Mouse (Mus musculus) urinary bladder, postnatal 0 days (tissue): Measurements from ENCODE around the gene Scarb1. TPM values are rescaled to one million over a fixed set of nuclear protein-coding genes. Genes with fewer than 3 reads are reported as not detected.

Experiments used
- polyA plus RNA-seq: library from polyadenylated mRNA; unstranded; fragments of >200 nt; fragmentation: Nextera tagmentation; extraction: Ambion mirVana; gene quantifications from 2 replicates; pipeline ENCODE4 v1.2.1, GENCODE M21; 2015

Scarb1 gene
- 43.0 and 50.1 TPM in 2 replicates for polyA plus RNA-seq

GRCm38 (mm10) chr5:125340547-125341262 lies at the start of gene Scarb1:
Scarb1 (minus strand) TSS chr5:125341094.

DNA sequence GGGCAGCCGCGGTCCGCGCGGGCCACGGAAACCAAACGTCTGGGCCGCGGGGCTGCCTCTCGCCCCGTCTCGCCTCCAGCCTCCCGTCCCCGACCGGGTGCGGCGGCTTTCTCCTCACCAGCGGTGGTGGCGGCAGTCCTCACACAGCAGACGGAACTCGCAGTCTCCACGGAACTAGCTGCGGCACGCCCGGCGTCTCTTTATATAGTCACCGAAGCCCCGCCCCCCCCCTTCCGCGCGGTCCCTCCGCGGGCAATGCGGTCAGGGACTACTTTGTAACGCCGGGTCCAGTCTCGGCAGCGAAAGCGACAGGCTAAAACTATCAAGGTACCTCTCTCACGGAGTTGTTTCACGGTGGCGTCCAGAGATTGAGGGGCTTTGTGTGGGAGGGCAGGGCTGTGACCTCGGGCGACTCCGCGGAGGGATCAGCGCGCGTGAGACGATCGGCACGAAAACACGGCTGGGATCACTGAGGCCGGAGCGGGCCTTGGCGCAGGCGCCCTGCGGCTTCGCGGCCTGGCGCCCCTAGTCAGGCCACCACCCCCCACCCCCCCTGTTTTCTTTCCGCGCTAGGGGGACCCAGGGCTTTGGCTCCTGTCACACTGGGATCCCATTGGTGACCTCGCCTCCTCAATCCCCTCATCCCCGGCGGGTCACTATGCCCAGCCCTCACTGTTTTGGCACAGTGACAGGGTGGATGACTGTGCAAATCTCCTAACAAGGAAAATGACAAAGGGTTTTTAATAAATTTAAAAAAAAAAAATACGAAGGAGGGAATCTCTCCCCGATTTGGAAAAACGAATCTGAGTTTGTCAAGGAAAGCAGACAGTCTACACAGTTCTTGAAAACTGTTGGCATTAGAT lies 48.9 kb upstream of the Scarb1 start, which contains the start of gene Ubc:
Gene Ubc, minus strand, starts transcription at position 624 of the 863 bp plus-strand sequence.

GRCm38 (mm10) chr5:125389131-125389578 lies 48.3 kb upstream of the Scarb1 start, which contains the start of gene Gm10382:
Gm10382 (plus strand) TSS chr5:125389322.

Other genes starting within 250 kb of the Scarb1 start
- 16.3 and 16.5 TPM in 2 replicates for gene Ncor2, start 161.9 kb downstream of the Scarb1 start, polyA plus RNA-seq
- 0.69 and 0.71 TPM in 2 replicates for gene Gm10382, start 48.2 kb upstream of the Scarb1 start, polyA plus RNA-seq
- gene Ubc, start 49.1 kb upstream of the Scarb1 start, polyA plus RNA-seq = 680 and 814 TPM in 2 replicates
- 4.8 and 4.9 TPM in 2 replicates for gene Dhx37, start 93.0 kb upstream of the Scarb1 start, polyA plus RNA-seq
- gene Bri3bp, start 100.5 kb upstream of the Scarb1 start, polyA plus RNA-seq = 23.1 and 24.7 TPM in 2 replicates
- 46.1 and 87.9 TPM in 2 replicates for gene Aacs, start 134.7 kb upstream of the Scarb1 start, polyA plus RNA-seq
- 0.01 TPM in 1 of 2 replicates, not detected in the other for gene Tmem132b, start 190.7 kb upstream of the Scarb1 start, polyA plus RNA-seq